In genomic region chr16:67192395-67192794, GRCm38 (mm10) we compare ENCODE assay signal across 25 mouse cellular contexts.
"Had no signal": no experiment of that assay in that cellular context is flagged by ENCODE, and none has a peak within 500 bp of the region (broad histone marks: within the 10 kb centered on the region; RNA-seq: fewer than 3 reads in every experiment).

No protein-coding gene starts in this region.

- H3K4me1 ChIP-seq: heart, embryonic 10.5 days; heart, embryonic 12.5 days; hindbrain, embryonic 12.5 days; intestine, embryonic 15.5 days; limb, embryonic 10.5 days; limb, embryonic 12.5 days had no signal

- H3K9ac ChIP-seq: heart, embryonic 12.5 days; hindbrain, embryonic 12.5 days; hindbrain, embryonic 14.5 days; intestine, embryonic 15.5 days; limb, embryonic 12.5 days had no signal

- H3K4me3 ChIP-seq: gastrocnemius, adult 2 months; heart, embryonic 10.5 days; heart, embryonic 12.5 days; hindbrain, embryonic 12.5 days; intestine, embryonic 15.5 days; layer of hippocampus, adult 2 months; left cerebral cortex, adult 2 months; limb, embryonic 10.5 days; limb, embryonic 12.5 days had no signal

- ATAC-seq: hindbrain, embryonic 16.5 days; inflammation-experienced regulatory T-cells, adult 6 months; intestine, embryonic 15.5 days; intestine, postnatal 0 days had no signal

- H3K9me3 ChIP-seq: heart, embryonic 10.5 days; heart, embryonic 12.5 days; hindbrain, embryonic 12.5 days; intestine, embryonic 15.5 days; limb, embryonic 10.5 days; limb, embryonic 12.5 days had no signal

- H3K27ac ChIP-seq: gastrocnemius, adult 2 months; heart, embryonic 10.5 days; hindbrain, embryonic 12.5 days; intestine, embryonic 15.5 days; layer of hippocampus, adult 2 months; left cerebral cortex, adult 2 months; limb, embryonic 10.5 days; limb, embryonic 12.5 days had no signal

- H3K27me3 ChIP-seq: heart, embryonic 12.5 days; hindbrain, embryonic 12.5 days; intestine, embryonic 15.5 days; limb, embryonic 12.5 days had no signal

- H3K4me2 ChIP-seq: heart, embryonic 12.5 days; hindbrain, embryonic 12.5 days; hindbrain, embryonic 14.5 days; intestine, embryonic 15.5 days; limb, embryonic 12.5 days; liver, embryonic 11.5 days had no signal

- DNase-seq: gastrocnemius, adult 2 months; gastrocnemius, postnatal 10 days; gastrocnemius, postnatal 25 days; heart, adult 18-20 months; heart, postnatal 10 days; heart, postnatal 4 days; kidney, adult 18-20 months; kidney, adult 8-10 months; kidney, postnatal 10 days; kidney, postnatal 25 days; kidney, postnatal 4 days; liver had no signal

- H3K36me3 ChIP-seq: heart, embryonic 10.5 days; heart, embryonic 12.5 days; hindbrain, embryonic 12.5 days; intestine, embryonic 15.5 days; limb, embryonic 10.5 days; limb, embryonic 12.5 days had no signal
